Mouse (Mus musculus) hindbrain, postnatal 0 days (tissue): ENCODE measurements around the gene Sugp1. TPM values are rescaled to one million over a fixed set of nuclear protein-coding genes. Genes with fewer than 3 reads are reported as not detected.
"Not testable (repeated sequence)": the region's sequence is repeated elsewhere in the genome, so short reads cannot be mapped to it uniquely, and the experiment has no call there.

Source experiments
- ATAC-seq: fragments of 200-750 bp; cut with Nextera tagmentation; 2 replicates; pipeline ENCODE4 v1.8.0; 2017; ENCODE audit warnings: mild to moderate bottlenecking, moderate TSS enrichment, moderate library complexity
- DNase-seq: peaks from one replicate; pipeline ENCODE4 v3.0.0-alpha.2; 2015; ENCODE audit warnings: low spot score
- H3K27ac ChIP-seq: fragments of 300-500 bp; sonication (generic); 2 replicates; pipeline ENCODE4 v1.5.1; 2014; ENCODE audit warnings: mild to moderate bottlenecking
- H3K27me3 ChIP-seq: fragments of 300-500 bp; sonication (generic); 2 replicates; pipeline ENCODE4 v1.6.1; 2014; ENCODE audit warnings: low read length, mixed read lengths; ENCODE audit not compliant: insufficient read depth
- H3K36me3 ChIP-seq: fragments of 300-500 bp; sonication (generic); 2 replicates; pipeline ENCODE4 v1.6.1; 2014; ENCODE audit warnings: low read length, mixed read lengths; ENCODE audit not compliant: insufficient read depth
- H3K4me1 ChIP-seq: fragments of 300-500 bp; sonication (generic); 2 replicates; pipeline ENCODE4 v1.6.1; 2014; ENCODE audit warnings: antibody characterized with exemption, low read length, mixed read lengths; ENCODE audit not compliant: insufficient read depth
- H3K4me2 ChIP-seq: fragments of 300-500 bp; sonication (generic); 2 replicates; pipeline ENCODE4 v1.6.1; 2014; ENCODE audit warnings: low read depth, mild to moderate bottlenecking, low read length, moderate library complexity, mixed read lengths
- H3K4me3 ChIP-seq: fragments of 300-500 bp; sonication (generic); 2 replicates; pipeline ENCODE4 v1.5.1; 2014; ENCODE audit warnings: low read length
- H3K9ac ChIP-seq: fragments of 300-500 bp; sonication (generic); replicated peaks from 2 replicates; pipeline ENCODE4 v1.6.1; 2014; ENCODE audit warnings: mild to moderate bottlenecking, low read length, moderate library complexity, mixed read lengths
- H3K9me3 ChIP-seq: fragments of 300-500 bp; sonication (generic); 2 replicates; pipeline ENCODE4 v1.6.1; 2016; ENCODE audit warnings: low read length, mixed read lengths
- CTCF ChIP-seq: IDR thresholded peaks from 2 replicates; pipeline ENCODE4 v1.5.1; 2016; ENCODE audit warnings: antibody characterized with exemption, control low read depth, low read depth
- WGBS: fragments of 180-500 bp; shearing (Covaris S2); extraction: QIAGEN DNeasy Blood & Tissue Kit; methylation state at CpG from one replicate; pipeline ENCODE4 v1.1.7; 2014; 5-methylcytosine and 5-hydroxymethylcytosine counted together
- polyA plus RNA-seq: library from polyadenylated mRNA; unstranded; fragments of >200 nt; fragmentation: Nextera tagmentation; extraction: Ambion mirVana; gene quantifications from 2 replicates; pipeline ENCODE4 v1.2.1, GENCODE M21; 2015
- total RNA-seq: library from RNA; depleted of rRNA; stranded (reverse); fragments of >200 nt; gene quantifications from 2 replicates; pipeline ENCODE4 v1.2.3, GENCODE M21; 2014

Gene Sugp1
- total and polyA plus RNA-seq, 2 experiments from 2014 or later = 15.1 to 42.9 TPM

DNA sequence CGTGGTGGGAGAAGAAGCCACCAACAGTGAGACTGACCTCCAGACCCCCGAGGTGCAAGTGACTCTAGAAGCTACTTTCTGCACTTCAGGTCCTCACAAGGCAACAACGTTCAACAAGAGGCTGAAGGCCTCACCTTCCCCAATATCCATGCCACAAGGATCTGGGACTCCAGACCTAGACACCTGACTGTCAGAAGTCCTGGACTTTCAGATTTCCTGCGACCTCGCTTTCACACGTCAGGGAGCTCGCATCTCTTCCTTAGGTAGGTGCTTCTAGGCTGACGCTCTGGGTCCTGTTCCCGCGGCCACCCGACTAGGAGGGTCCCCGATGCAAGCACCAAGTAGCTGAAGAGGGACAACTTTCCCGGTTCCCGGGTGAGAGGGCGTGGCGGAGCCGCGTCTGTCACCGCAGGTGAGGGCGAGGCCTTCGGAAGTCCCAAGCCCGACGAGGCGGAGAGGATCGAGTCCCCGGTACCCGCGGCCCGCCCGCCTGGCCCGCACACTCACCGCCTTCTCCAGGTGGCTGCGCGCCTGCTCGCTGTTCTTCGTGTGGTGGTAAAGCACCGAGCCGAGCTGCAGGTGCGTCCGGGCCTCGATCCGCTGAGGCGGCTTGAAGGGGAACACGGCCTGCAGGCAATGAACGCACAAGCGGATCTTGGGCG is 597 bp upstream of the Sugp1 start:
- Histone ChIP-seq H3K36me3 (no peaks in the 10 kb centered on the region; the same call in 1 of the 2 replicates), H3K27ac (peak overlapping the region; percentile 85), H3K9ac (peak overlapping the region; percentile 91), H3K4me2 (peak overlapping the region; percentile 74), H3K4me1 (peaks cover 26% of the 10 kb centered on the region), H3K9me3 (no peaks in the 10 kb centered on the region), H3K27me3 (no peaks in the 10 kb centered on the region), H3K4me3 (peak overlapping the region; percentile 59)
- WGBS = under 1% methylated on average over 47 of the region's 47 CpGs
- peak; percentile 28 for ATAC-seq
- TF ChIP-seq CTCF = no peak
- DNase-seq = peak; percentile 1

DNA sequence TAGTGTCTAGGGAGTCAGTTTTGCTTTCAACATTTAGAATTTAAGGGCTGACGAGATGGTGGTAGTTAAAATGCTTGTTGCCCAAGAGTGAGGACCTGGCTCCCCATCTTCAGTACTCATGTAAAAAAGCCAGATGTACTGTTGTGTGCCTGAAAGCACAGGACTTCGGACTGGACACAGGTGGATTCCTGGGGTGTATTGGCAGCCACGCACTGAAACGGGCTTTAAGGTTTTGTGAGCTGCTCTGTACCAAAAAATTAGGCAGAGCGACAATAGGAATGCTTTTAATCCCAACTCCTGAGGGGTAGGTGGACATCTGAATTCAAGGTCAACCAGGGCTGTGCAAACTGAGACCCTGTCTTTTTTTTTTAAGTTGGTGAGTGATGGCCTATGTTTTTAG is 1.4 kb downstream of the Sugp1 start:
- H3K9me3 ChIP-seq = no peaks in the 10 kb centered on the region
- H3K36me3 ChIP-seq = peaks cover 5% of the 10 kb centered on the region; the same call in 1 of the 2 replicates
- WGBS = 86% methylated on average over 5 of the region's 5 CpGs
- no peak for TF ChIP-seq CTCF
- 0 out of 2 replicates have a peak overlapping the region, but pooled peaks have one; percentile 91 for H3K9ac ChIP-seq
- H3K4me1 ChIP-seq = peaks cover 26% of the 10 kb centered on the region
- H3K4me3 ChIP-seq = peak overlapping the region; percentile 59
- ATAC-seq = no peak
- no peaks in the 10 kb centered on the region for H3K27me3 ChIP-seq
- no peak overlapping the region for H3K27ac ChIP-seq
- DNase-seq = no peak
- peak overlapping the region; percentile 74 for H3K4me2 ChIP-seq

DNA sequence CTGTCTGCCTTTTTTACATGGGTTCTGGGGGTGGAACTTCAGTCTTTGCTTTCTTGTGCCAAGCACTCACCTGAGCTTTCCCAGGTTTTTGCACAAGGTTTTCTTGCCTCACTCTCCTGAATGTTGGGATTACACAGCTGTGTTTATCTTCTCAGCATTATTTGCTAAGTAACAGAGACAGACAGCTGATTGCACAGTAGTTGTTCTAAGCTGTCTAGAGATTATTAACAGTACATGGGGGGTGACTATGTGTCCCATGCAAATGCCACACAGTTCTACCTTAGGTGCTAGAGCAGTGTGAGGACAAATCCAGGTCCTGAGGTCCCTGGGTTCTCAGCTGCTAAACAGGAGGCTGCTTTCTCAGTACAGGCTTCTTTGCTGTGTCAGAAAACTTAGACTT is 7.0 kb downstream of the Sugp1 start:
- Histone ChIP-seq H3K27me3 (no peaks in the 10 kb centered on the region), H3K4me3 (no peak overlapping the region), H3K9me3 (no peaks in the 10 kb centered on the region), H3K4me2 (no peak overlapping the region), H3K36me3 (peaks cover 37% of the 10 kb centered on the region), H3K4me1 (no peaks in the 10 kb centered on the region), H3K9ac (no peak overlapping the region), H3K27ac (no peak overlapping the region)
- DNase-seq = no peak
- no peak for ATAC-seq
- no peak for TF ChIP-seq CTCF

DNA sequence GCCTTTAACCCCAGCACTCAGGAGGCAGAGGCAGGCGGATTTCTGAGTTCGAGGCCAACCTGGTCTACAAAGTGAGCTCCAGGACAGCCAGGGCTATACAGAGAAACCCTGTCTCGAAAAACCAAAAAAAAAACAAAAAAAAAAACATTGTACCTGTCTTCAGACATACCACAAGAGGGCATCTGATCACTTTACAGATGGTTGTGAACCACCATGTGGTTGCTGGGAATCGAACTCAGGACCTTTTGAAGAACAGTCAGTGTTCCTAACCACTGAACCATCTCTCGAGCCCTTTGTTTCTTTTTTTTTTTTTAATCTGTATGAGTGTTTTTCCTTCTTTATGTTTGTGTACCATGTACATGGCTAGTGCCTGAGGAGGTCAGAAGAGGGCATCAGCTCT is 7.8 kb downstream of the Sugp1 start:
- not testable (repeated sequence) for H3K9ac ChIP-seq, H3K27me3 ChIP-seq, H3K4me2 ChIP-seq, H3K27ac ChIP-seq, DNase-seq, H3K9me3 ChIP-seq, H3K4me3 ChIP-seq, ATAC-seq, H3K4me1 ChIP-seq
- peaks cover 43% of the 10 kb centered on the region for H3K36me3 ChIP-seq
- WGBS = 98% methylated on average over 5 of the region's 5 CpGs

DNA sequence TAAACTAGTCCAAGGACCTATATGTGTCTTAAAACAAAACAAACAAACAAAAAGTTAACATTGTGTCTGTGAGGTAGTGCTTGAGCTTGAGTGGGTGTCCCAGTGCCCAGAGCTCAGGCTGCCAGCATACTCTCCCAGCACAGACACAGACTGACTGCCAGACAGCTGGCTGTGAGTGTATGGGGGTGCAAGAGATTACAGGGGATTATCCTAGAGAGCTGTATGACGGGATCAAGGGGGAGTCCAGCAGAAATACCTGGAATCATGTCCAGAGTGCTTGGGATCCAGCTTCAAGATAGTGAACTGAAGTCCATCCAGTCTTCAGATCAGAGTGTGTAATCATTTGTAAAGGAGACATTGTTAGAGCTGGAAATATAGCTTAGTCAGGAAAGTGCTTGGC is 15.1 kb downstream of the Sugp1 start:
- ATAC-seq = no peak
- 81% methylated on average over 1 of the region's 1 CpGs for WGBS
- Histone ChIP-seq H3K27me3 (no peaks in the 10 kb centered on the region), H3K27ac (no peak overlapping the region), H3K9me3 (no peaks in the 10 kb centered on the region), H3K9ac (no peak overlapping the region), H3K4me2 (no peak overlapping the region), H3K4me3 (no peak overlapping the region), H3K36me3 (peaks cover 55% of the 10 kb centered on the region), H3K4me1 (no peaks in the 10 kb centered on the region)
- DNase-seq = no peak
- TF ChIP-seq CTCF = no peak

DNA sequence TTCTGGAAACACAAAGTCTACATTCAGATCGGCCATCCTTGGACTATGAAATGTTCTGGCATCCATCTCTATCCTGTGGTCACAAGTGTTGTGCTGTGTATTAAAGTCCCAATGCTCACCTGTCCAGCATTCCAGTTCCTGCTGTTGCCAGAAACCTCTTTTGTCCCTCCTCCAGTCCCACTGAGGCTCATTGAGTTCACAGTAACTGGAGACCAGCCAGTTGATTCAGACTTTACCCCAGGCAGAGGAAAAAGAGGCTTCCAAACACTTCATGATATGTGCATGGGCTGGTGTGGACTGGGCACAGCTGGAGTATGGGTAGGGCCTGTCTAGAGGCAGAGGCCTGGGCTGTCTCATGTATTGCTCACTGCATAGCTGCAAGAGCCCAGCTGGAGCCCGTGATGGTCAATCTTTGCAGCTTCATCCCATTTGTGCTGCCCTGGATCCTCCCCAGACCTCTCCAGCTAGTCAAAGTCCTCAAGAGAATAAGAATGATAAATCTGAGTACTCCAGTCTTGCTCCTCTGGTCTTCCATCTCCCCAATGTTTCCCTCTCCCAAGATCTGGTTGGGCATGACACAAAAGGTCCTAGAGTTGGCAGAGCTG is 29.3 kb downstream of the Sugp1 start:
- Histone ChIP-seq H3K4me2 (no peak overlapping the region), H3K4me1 (no peaks in the 10 kb centered on the region), H3K4me3 (no peak overlapping the region), H3K27me3 (no peaks in the 10 kb centered on the region), H3K27ac (no peak overlapping the region), H3K36me3 (peaks cover 32% of the 10 kb centered on the region), H3K9ac (no peak overlapping the region), H3K9me3 (no peaks in the 10 kb centered on the region)
- 77% methylated on average over 2 of the region's 2 CpGs for WGBS
- TF ChIP-seq CTCF = no peak
- peak; percentile 7; the same call in 1 of the 2 replicates for ATAC-seq
- DNase-seq = no peak

DNA sequence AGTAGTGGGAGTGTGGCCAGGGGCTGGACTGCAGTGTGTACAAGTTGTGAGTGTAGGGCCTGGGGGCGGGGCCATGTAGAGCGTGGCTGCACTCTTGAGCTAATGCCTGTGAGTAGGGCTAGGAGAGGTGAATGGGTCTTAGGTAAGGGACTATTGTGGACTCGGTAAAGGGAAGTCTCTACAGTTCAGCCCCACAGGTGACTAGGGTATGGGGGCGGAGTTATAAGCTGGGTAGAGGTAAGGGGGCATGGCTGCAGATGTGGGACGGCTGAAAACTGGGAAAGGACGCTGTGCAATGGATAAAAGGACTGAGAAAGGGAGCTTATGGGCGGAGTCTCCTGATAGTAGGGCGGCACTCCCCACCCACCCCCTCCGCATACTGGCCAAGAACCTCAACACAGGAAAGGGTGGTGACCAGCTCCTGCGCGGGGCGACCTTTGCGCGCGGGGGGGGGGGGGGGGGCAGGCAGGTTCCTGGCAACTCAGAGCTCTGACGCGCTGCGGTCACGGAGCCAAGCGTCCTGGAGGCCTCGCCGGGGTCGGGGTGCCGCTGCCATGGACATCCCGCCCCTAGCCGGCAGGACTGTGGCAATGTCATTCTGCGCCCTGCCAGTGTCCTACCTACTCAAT is 29.9 kb downstream of the Sugp1 start, which contains the start of gene Tm6sf2:
TSS of gene Tm6sf2 (plus strand) at position 484 of the 629 bp plus-strand sequence.
- Histone ChIP-seq H3K27ac (no peak within 1 kb of the TSS), H3K9me3 (no peaks in the 10 kb centered on the region), H3K9ac (no peak within 1 kb of the TSS), H3K4me3 (no peak within 1 kb of the TSS), H3K36me3 (peaks cover 28% of the 10 kb centered on the region), H3K4me1 (no peaks in the 10 kb centered on the region), H3K27me3 (no peaks in the 10 kb centered on the region), H3K4me2 (peak within 1 kb of the TSS; percentile 30)
- DNase-seq (peak; percentile 52), ATAC-seq (peak; percentile 76)
- no peak for TF ChIP-seq CTCF
- WGBS = 16% methylated on average over 23 of the region's 27 CpGs
